Mouse (Mus musculus): ENCODE measurements at regions not wholly inside any gene's neighbourhood (a gene's known extent, or its start where the extent isn't known, plus 50 kb on each side); places are given as distances from the start of the nearest gene placed in this dataset.

DNA sequence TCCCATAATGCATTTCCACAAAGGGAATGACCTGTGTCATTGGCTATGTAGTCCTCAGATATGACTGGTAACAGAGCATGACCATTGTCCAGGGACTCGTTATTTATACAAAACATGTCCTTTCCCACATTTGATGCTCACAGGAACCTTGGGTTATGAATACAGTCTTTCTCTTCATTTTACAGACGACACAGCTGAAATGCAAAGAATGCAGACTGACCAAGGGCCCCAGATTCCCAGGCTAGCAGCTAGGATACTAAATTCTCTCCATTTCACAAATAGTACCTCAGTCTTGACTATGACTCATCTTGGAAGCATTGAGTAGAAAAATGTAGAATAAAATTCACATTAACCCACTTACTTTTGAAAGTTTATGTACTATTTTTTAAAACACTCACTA is 182.7 kb upstream of the Sox4 start:
- no peak for DNase-seq (ENCODE audit: low spot score in 2 of 2)

DNA sequence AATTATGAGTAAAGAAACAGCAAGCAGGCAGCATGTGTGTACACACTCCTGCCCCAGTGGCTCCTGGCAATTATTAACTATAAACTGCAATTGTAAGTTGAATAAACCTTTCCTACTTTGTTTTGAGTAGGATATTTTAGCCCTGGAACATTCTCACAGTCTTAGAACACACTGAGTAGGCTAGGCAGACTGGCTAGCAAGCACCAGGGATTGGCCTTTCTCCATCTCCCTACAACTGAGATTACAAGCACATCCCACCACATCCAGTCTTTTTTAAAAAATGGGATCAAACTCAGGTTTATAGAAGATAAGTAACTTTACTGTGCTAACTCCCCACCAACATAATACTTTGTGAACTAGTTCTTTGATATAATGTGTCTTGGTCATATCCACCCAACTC is 174.0 kb upstream of the Sox4 start:
- DNase-seq (ENCODE audit: low spot score in 2 of 2): no peak

DNA sequence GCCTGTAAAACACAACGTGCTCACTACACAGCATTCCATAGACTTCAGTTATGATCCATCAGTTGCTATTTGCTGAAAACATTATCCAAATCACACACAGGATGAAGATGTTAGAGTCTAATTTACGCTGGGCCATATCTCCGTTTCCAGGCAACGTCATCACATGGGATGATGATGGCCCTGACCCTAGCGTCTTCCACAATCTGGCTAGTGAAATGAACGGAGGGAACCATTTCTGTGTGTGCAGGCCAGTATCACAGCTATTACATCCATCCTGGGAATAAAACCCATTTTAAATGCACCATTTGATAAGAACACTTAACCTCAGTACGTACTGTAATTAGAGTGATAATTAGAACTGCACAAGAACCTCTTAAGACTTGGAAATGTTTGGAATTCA is 170.0 kb upstream of the Sox4 start:
- no peak for DNase-seq (ENCODE audit: low spot score in 2 of 2)

DNA sequence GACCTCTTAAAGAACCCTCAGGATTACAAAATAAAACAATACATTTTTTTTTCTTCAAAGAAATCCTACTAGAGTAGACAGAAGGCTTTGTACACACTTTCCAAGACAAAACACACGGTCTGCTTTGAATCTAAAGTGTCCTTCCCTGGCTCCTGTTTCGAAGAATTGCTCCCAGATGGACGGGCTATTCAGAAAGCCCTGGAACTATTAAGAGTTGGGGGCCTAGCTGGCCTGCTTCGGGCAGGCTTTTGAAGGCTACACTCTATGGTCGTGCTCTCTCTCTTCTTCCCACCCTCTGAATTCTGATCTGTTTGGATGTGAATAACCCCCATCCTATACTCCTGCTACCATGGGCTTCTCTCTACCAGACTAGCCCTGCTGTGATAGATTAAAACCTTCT is 167.6 kb upstream of the Sox4 start:
- DNase-seq (ENCODE audit: low spot score in 2 of 2): no peak

DNA sequence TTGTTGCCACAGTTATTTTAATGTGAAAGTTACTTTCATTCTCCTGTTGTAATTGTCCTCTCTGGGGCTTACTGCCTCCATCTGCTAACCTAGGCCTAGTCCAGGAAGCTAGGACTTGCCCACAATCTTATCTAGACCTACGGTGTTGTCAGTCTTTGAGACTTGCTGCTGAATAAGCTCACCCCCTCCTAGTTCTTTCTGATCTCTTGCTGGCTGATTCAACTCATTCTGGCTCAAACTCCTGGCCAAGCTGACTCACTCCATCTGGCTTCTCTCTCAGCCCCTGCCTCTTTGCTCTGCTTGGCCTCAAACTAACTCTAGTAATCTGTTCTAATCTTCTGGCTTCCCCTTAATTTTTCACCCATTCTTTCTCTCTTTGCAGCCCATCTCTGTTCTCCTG is 165.8 kb upstream of the Sox4 start:
- peak; percentile 8 to 50 for DNase-seq (ENCODE audit: low spot score in 2 of 2)

DNA sequence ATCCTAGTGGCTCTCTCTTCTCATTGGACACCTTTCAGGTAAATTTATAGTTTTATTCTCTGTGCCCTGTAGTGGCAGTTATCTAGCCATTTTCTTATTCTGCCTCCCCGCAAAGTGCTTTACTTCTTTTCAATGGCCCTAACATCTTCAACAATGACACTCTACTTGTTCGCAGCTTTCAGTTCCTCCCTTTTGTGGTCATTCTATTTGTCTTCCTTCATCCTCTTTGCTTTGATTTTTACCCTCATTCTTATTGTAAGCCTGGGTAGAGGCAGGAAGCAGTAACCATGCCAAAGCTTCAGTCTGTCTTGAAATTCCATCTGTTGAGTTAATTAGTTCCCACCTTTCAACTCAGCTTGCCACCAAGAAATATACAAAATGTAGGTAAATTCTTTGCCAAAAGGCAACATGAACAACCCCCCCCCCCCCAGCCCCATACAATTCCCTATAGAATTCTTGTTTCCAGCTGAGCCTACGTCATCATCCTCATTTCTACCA is 161.5 kb upstream of the Sox4 start:
- DNase-seq (ENCODE audit: low spot score in 2 of 2): no peak

DNA sequence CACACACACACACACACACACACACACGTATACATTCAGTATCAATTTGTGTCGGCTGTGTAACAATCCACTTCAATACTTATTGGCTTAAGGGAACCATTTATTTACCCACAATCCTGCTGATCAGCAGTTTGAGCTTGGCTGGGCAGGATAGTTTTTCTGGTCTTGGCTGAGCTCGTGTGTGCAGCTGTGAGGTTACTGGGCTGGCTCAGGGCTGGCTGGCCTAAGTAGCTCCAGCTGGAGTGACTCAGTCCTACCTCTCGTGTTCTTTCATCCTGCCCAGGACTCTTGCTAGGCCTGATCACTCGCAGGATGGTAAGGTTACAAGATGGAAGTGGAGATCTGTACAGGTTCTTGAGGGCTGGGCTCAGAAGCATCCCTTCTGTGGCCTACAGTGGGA is 156.6 kb upstream of the Sox4 start:
- DNase-seq (ENCODE audit: low spot score in 2 of 2): no peak

DNA sequence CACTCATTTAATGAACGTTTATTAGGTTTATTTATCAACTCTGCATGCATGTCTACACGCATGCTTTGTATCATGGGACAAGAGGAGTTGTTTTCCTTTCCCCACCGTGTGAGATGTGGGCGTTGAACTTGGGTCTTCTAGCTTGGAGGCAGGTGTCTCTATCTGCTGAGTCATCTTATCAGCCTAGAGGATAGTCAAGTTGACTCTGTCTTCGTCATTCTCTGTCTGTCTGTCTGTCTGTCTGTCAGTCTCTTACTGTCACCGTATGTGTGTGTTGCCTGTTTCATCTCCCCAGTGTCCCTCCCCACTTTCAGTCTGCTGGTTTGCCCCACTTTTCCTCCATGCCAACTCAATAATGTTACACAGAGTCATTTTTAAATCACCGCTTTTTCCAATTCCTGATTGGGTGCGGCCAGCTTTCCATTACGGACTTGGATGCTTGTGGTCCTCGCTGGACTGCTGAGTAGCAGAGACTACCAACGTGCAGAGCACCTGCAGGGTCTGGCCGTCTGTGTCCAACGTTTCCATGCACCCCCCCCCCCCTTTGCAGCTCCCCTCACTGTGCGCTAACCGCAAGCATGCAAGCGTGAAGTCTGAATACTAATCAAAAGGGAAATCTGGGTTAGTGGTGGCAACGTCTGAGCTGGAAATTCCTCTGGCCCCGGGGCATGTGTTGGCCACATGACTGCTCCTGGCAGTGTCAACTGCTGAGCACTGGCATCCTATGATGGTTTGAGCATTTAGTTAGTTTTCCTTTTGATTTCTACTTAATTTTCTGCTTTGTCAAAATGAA is 155.7 kb upstream of the Sox4 start:
- no peak for DNase-seq (ENCODE audit: low spot score in 2 of 2)

DNA sequence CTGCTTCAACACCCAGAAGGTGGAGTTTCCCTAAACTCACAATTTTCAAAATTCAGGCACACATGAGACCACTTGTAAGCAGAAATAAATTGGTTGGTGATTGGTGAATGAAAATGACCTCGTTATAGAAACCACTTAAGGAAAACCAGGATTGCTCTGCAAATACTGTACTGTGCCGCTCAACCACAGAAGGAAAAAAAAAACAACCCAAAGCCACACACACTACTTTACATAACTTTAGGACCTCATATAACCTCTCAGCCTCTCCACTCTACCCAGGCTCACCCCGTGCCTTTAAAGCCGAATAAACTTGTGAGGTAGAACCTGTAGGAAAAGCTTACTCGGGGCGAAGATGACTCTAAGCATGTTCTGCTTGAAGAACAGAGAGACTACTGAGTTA is 154.7 kb upstream of the Sox4 start:
- no peak for DNase-seq (ENCODE audit: low spot score in 2 of 2)

DNA sequence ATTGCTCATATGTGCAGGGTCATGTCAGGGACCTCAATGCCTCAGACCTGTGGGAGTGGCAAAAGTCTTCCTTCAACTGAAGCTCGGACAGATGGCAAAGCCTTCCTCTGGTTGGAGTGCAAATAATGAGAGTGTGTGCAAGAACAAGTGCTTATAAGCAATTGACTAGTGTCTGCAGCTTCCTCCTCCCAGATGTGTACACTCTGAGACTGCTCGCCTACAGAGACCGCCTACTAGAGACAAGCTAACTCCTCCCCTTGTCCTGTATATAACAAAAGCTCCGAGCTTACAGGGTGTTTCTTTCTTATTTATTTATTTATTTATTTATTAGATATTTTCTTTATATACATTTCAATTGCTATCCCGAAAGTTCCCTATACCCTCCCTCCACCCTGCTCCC is 138.7 kb upstream of the Sox4 start:
- no peak for DNase-seq (ENCODE audit: low spot score in 2 of 2)

DNA sequence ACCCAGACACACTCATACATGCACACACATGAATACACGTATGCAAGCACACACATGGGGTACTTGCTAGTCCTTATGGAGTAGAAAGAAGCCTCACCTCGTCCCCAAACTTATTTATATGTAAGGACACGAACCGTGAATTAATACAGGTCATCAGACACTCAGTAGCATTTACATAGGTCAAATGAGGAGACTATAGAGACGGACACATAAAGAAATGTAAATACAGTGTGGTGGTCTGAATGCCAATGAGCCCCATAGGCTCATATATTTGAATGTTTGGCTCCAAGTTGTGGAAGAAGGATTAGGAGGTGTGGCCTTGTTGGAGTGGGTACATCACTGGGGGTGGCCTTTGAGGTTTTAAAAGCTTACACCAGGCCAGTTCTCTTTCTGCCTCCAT is 133.3 kb upstream of the Sox4 start:
- no peak for DNase-seq (ENCODE audit: low spot score in 2 of 2)

DNA sequence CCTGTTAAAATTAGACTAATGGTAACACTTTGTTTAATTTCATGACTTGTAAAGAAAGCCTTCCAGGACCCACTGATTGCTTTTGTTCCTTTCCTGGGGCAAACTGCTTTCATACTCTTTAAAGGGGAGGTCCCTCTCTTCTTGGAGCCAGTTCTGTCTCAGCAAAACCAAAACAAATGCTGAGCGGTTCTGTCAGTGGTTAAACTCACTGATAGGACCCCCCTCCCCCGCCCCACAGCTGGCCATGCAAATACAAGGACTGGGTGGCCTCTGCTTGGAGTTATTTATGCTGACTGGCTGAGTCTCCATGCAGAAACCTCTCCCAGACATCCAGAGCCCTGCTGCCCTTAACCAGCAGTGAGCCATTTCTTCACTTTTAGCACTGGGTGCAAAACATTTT is 127.6 kb upstream of the Sox4 start:
- DNase-seq (ENCODE audit: low spot score in 2 of 2): no peak

DNA sequence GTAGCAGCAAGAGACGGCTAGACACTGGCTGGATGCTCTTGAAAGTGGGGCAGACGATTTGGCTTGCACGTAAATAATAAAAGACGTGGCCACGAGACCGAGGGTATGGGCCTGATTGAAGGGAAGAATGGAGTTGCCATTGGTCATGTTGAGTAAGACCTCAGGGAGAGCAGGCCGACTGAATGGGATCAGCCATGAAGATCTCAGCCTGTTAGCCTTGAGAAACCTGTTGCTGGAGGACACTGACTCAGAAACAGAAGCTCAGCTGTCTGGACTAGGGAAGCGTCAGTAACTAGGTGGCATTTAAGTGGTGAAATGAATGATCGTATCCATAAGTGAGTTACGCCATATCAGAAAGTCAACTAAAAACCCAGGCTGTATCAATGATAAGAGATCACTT is 126.3 kb upstream of the Sox4 start:
- DNase-seq (ENCODE audit: low spot score in 2 of 2): no peak

DNA sequence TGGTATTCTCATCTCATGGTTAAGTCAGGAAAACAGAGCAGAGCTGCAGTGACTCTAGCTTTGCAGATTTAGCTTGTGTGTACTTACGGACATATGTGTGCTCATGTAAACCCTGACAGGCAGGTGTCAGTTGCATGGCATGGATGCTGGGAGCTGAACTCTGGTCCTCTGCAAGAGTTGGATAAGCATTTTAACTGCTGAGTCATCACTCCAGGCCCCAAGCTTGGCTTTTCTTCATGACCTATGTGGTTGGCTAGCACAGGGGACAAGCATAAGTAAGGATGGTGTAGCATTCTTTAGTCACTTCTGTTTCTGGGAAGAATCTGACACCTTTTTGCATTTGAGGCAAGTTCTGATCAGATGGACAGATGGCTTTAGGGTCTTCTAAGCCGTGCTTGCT is 120.1 kb upstream of the Sox4 start:
- DNase-seq (ENCODE audit: low spot score in 2 of 2): no peak

DNA sequence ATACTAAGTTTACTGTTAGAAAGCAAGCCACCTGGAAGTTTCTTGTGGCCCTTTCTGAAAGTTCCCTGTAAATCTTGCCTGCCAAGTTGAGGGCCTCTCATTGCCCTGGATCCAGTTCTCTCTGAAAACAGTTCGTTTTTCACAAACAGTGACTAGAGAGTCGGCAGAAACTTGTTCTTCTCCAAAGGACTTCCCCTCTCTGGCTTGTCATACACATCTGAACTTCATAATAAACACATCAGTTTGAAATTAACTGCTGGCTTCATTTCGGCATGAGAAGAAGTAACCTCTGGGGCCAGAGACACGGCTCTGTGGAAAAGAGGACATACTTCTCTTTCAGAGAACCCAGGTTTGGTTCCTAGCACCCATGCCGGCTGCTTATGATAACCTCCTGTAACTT is 110.4 kb upstream of the Sox4 start:
- no peak for DNase-seq (ENCODE audit: low spot score in 2 of 2)

DNA sequence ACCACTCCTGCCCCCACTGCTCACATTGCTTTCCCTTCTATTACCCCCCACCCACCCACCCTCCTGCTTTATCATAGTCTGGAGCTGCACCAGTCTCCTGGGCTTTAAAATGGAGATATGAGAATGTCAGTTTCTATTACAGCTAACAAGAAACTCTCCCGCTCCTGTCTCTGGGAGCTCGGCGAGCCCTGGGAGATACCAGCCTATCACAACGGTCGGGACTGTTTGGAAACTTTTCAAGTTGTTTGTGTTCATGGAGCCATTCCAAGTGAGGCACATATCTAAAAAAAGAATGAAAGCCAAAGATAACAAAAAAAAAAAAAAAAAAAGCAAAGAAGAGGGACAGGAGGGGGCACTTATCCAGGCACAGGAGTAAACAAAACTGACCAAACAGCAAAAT is 105.2 kb upstream of the Sox4 start:
- no peak for DNase-seq (ENCODE audit: low spot score in 2 of 2)

DNA sequence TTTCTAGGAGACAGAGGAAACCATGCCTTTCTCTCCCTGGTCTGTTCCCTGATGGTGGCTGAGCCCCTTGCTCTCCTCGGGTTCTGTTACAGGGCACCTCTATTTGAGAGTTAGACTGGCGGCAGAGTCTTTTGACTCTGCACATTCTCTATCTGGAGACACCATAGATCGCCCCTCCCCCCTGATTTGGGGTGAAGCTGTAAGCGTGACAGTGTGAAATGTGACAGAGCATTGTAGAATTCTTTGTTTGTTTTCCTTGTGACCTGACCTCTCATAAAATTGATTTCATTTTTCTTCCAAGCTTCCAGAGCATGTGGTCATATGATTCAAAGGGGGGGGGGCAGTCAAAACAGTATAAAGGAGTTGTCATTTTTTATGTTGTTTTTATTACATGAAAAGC is 96.2 kb upstream of the Sox4 start:
- no peak for DNase-seq (ENCODE audit: low spot score in 2 of 2)

DNA sequence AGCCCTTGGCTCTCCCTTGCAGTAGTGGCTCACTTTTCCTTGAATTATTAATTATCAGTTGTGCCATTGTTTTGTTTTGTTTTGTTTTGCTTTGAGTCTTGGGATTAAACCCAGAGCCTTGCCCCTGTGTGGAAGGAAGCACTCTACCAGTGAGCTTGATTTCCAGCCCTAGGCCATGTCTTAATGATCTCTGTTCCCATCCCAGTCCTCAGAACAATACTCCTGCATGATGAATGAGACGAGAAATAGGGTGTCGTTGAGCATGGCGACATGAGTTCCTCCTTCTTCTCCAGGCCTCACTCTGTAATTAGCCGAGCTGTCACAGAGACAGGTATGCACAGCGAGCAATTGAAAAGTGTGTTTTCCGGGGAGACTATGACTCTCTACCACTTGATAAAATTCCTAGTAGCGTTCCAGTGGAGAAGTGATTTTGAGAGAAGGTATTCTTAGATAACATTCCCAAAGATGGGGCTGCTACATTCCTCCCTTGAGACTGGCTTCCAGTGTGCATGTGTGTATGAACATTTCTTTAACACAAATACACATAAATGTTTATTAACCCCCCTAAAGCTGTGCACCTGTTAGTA is 95.6 kb upstream of the Sox4 start:
- no peak for DNase-seq (ENCODE audit: low spot score in 2 of 2)

DNA sequence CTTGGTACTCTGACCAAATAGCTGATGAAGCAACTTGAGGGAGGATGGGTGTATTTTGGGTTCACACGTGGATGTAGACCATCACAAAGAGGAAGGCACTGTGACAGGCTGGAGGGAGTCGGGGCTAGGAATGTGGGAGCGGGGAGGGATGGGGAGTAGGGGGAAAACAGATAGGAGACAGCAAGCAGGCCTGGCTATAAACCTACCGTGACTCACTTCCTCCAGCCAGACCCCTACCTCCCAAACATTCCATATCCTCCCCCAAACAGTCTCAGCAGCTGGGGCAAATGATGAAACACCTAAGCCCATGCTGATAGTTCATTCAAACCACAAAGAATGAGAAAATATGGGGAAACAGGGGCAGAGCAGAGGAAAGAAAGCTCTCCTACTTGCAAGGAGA is 91.1 kb upstream of the Sox4 start:
- no peak for DNase-seq (ENCODE audit: low spot score in 2 of 2)

DNA sequence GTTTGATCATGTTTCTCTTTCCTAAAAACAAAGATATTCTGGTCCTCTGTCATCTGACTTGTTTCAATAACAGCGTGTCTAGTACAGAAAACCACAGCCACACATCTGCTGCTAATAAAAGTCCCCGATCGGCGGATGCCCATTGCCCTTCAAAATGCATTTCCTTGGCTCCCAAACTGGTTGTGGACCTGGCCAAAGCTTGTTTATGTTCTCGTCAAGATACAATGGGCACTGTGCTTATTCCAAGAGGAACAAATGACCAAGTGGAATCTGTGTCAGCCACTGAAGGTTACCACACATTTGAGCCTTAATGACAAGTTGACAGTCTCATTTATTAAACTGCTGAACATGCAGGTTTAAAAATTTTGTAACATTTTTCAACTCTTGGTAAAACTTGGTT is 86.8 kb upstream of the Sox4 start:
- DNase-seq (ENCODE audit: low spot score in 2 of 2): no peak

DNA sequence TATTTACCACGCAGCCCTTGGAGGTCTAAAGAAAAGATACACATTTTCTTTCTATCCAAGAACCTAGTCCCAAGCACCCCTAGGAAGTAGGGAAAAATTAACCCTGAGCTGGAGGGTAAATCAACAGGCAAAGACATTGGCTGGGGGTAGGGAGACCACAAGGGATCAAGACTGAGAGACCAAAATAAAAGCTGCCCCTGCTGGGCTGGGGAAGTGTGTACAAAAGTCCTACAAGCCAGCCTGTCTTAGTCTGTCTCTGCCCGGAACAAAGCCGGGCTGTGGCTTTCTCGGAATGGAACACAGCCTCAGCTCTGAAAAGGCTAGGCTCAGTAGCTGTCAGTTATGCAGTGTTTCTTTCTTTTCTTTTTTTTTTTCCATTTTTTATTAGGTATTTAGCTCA is 81.4 kb upstream of the Sox4 start:
- no peak for DNase-seq (ENCODE audit: low spot score in 2 of 2)

DNA sequence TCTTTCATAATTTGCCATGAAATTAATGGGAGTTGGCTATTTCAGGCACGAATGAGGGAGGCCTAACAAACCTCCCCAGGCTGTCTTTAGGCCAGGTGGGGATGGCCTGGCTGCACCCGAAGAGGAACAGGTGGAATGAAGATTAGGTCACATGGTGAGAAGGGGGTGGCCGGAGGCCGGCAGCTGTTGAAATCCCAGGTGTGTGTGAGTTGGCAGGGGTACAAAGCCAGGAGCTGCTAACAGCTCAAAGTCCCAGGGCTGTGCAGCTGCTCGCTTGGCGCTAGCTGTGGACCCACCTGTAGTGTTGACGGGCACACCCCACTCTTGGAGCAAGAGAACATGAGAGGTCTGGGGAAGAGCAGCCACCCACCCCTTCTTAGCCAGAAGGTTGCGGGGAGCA is 80.9 kb upstream of the Sox4 start:
- no peak for DNase-seq (ENCODE audit: low spot score in 2 of 2)

DNA sequence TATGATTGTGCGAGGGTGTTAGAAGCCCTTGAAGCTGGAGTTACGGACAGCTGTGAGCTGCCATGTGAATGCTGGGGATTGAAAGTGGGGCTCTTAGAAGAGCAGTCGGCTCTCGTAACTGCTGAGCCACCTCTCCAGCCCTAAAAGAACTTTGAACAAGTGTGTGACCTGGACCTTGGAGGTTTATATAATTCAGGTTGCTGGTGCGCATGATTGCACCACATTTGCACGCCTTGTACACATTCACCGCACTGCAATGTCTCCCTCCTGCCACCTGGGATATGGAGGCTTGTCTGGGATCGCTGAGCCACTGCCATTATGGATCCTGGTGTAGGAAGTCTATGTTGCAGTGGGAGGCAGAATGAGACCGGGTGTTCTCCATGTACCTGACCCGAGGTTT is 73.6 kb upstream of the Sox4 start:
- DNase-seq (ENCODE audit: low spot score in 2 of 2): no peak

All from layer of hippocampus, adult 18-20 months (tissue).